Mouse (Mus musculus) adrenal gland, postnatal 36 days (tissue): ENCODE data around the gene Tmem26. TPM values are rescaled to one million over a fixed set of nuclear protein-coding genes. Genes with fewer than 3 reads are reported as not detected.

Experiments
- DNase-seq, 2 experiments: peaks; one replicate each; pipeline ENCODE4 v3.0.0; 2021; ENCODE audit warnings: mixed read lengths in 1 of 2
- total RNA-seq, 2 experiments: library from RNA; stranded (reverse); gene quantifications; 2 replicates each; pipeline ENCODE4 v1.2.3; 2021

The Tmem26 gene
- total RNA-seq, 2 experiments from 2014 or later: 4.2 to 7.9 TPM

- DNase-seq: no peak
Observed at GRCm38 (mm10) chr10:68750921-68751320, 27.5 kb downstream of the Tmem26 start.

- DNase-seq: peak; percentile 68 to 74
Observed at GRCm38 (mm10) chr10:68759238-68759637, 35.8 kb downstream of the Tmem26 start.

GRCm38 (mm10) chr10:68759789-68760188 is 36.3 kb downstream of the Tmem26 start:
- no peak for DNase-seq

- DNase-seq: no peak
Observed at GRCm38 (mm10) chr10:68781067-68781868, 57.8 kb downstream of the Tmem26 start.

GRCm38 (mm10) chr10:68782724-68783123 is 59.3 kb downstream of the Tmem26 start:
- DNase-seq: no peak

GRCm38 (mm10) chr10:68783856-68784255 is 60.4 kb downstream of the Tmem26 start:
- DNase-seq: no peak

- DNase-seq: no peak
Observed at GRCm38 (mm10) chr10:68784463-68784862, 61.0 kb downstream of the Tmem26 start.

- DNase-seq: peak; percentile 22 to 62
Observed at GRCm38 (mm10) chr10:68795466-68795865, 72.0 kb downstream of the Tmem26 start.

- DNase-seq: peak; percentile 28 to 58
Observed at GRCm38 (mm10) chr10:68799883-68800282, 76.4 kb downstream of the Tmem26 start.

GRCm38 (mm10) chr10:68800339-68800738 is 76.9 kb downstream of the Tmem26 start:
- no peak for DNase-seq

GRCm38 (mm10) chr10:68806328-68806727 is 82.9 kb downstream of the Tmem26 start:
- DNase-seq: no peak

GRCm38 (mm10) chr10:68810958-68811357 is 87.5 kb downstream of the Tmem26 start:
- DNase-seq: peak in 1 of 2 experiments; percentile 3

GRCm38 (mm10) chr10:68812699-68813098 is 89.3 kb downstream of the Tmem26 start:
- DNase-seq: no peak

- DNase-seq: no peak
Observed at GRCm38 (mm10) chr10:68817281-68817680, 93.8 kb downstream of the Tmem26 start.

- no peak for DNase-seq
Observed at GRCm38 (mm10) chr10:68818065-68818759, 94.8 kb downstream of the Tmem26 start.

GRCm38 (mm10) chr10:68824519-68824918 is 101.1 kb downstream of the Tmem26 start:
- no peak for DNase-seq

Other genes with a start within 250 kb of the Tmem26 start
- 1 to 10 TPM; 2.5 to 4.7 TPM for gene Cabcoco1, start 181.8 kb upstream of the Tmem26 start, total RNA-seq